Mouse (Mus musculus) intestine, postnatal 0 days (tissue): ENCODE measurements at regions not wholly inside any gene's neighbourhood (a gene's known extent, or its start where the extent isn't known, plus 50 kb on each side); places are given as distances from the start of the nearest gene placed in this dataset.

Experiments
- ATAC-seq: fragments of 200-750 bp; cut with Nextera tagmentation; 2 replicates; pipeline ENCODE4 v1.8.0; 2017; ENCODE audit warnings: mild to moderate bottlenecking, moderate TSS enrichment, moderate library complexity
- H3K27ac ChIP-seq: fragments of 300-500 bp; sonication (generic); 2 replicates; pipeline ENCODE4 v1.5.1; 2014; ENCODE audit warnings: mild to moderate bottlenecking, low read depth, low read length, moderate library complexity
- H3K27me3 ChIP-seq: fragments of 300-500 bp; sonication (generic); replicated peaks from 2 replicates; pipeline ENCODE4 v1.6.1; 2014; ENCODE audit warnings: low read length, mixed read lengths; ENCODE audit not compliant: control insufficient read depth, insufficient read depth
- H3K36me3 ChIP-seq: fragments of 300-500 bp; sonication (generic); 2 replicates; pipeline ENCODE4 v1.6.1; 2014; ENCODE audit warnings: mild to moderate bottlenecking, moderate library complexity; ENCODE audit not compliant: control insufficient read depth, insufficient read depth
- H3K4me1 ChIP-seq: fragments of 300-500 bp; sonication (generic); replicated peaks from 2 replicates; pipeline ENCODE4 v1.6.1; 2014; ENCODE audit warnings: antibody characterized with exemption, low read length, mixed read lengths; ENCODE audit not compliant: control insufficient read depth, insufficient read depth
- H3K4me2 ChIP-seq: fragments of 300-500 bp; sonication (generic); replicated peaks from 2 replicates; pipeline ENCODE4 v1.6.1; 2014; ENCODE audit warnings: low read depth, mild to moderate bottlenecking, moderate library complexity
- H3K4me3 ChIP-seq: fragments of 300-500 bp; sonication (generic); 2 replicates; pipeline ENCODE4 v1.5.1; 2014; ENCODE audit warnings: low read depth, low read length
- H3K9ac ChIP-seq: fragments of 300-500 bp; sonication (generic); 2 replicates; pipeline ENCODE4 v1.6.1; 2014; ENCODE audit warnings: mild to moderate bottlenecking, low read depth, low read length
- H3K9me3 ChIP-seq: fragments of 300-500 bp; sonication (generic); 2 replicates; pipeline ENCODE4 v1.6.1; 2016; ENCODE audit warnings: mixed run types; ENCODE audit not compliant: control insufficient read depth
- CTCF ChIP-seq: sonication (generic); IDR thresholded peaks from 2 replicates; pipeline ENCODE4 v1.5.1; 2016; ENCODE audit warnings: low read depth, mild to moderate bottlenecking, control low read depth, antibody characterized with exemption, moderate library complexity
- WGBS: fragments of 180-500 bp; shearing (Covaris S2); extraction: QIAGEN DNeasy Blood & Tissue Kit; methylation state at CpG from one replicate; pipeline ENCODE4 v1.1.7; 2014; 5-methylcytosine and 5-hydroxymethylcytosine counted together

- no peak overlapping the region for H3K4me2 ChIP-seq
- WGBS, result 69% methylated on average over 6 of the region's 6 CpGs
- no peaks in the 10 kb centered on the region for H3K9me3 ChIP-seq
- no peak overlapping the region for H3K9ac ChIP-seq
- no peak for TF ChIP-seq CTCF
- no peaks in the 10 kb centered on the region for H3K4me1 ChIP-seq
- no peak overlapping the region for H3K27ac ChIP-seq
- no peak for ATAC-seq
- no peaks in the 10 kb centered on the region for H3K27me3 ChIP-seq
- H3K4me3 ChIP-seq, result no peak overlapping the region
- H3K36me3 ChIP-seq, result no peaks in the 10 kb centered on the region
Observed at GRCm38 (mm10) chr12:25161939-25162338, 65.0 kb upstream of the Id2 start.

GRCm38 (mm10) chr12:25160990-25161843, 64.3 kb upstream of the Id2 start:
- H3K27ac ChIP-seq, result no peak overlapping the region
- no peaks in the 10 kb centered on the region for H3K27me3 ChIP-seq
- H3K36me3 ChIP-seq, result no peaks in the 10 kb centered on the region
- no peaks in the 10 kb centered on the region for H3K4me1 ChIP-seq
- no peak overlapping the region for H3K4me3 ChIP-seq
- ATAC-seq, result no peak
- no peak overlapping the region for H3K9ac ChIP-seq
- no peak overlapping the region for H3K4me2 ChIP-seq
- peak; percentile 64 for TF ChIP-seq CTCF
- 66% methylated on average over 15 of the region's 15 CpGs for WGBS
- no peaks in the 10 kb centered on the region for H3K9me3 ChIP-seq

- no peak for ATAC-seq
- Histone ChIP-seq H3K4me1 (no peaks in the 10 kb centered on the region), H3K4me3 (no peak overlapping the region), H3K36me3 (no peaks in the 10 kb centered on the region), H3K27ac (no peak overlapping the region), H3K9me3 (no peaks in the 10 kb centered on the region), H3K27me3 (no peaks in the 10 kb centered on the region), H3K9ac (no peak overlapping the region), H3K4me2 (no peak overlapping the region)
- 79% methylated on average over 6 of the region's 6 CpGs for WGBS
- no peak for TF ChIP-seq CTCF
Observed at GRCm38 (mm10) chr12:25159091-25159490, 62.2 kb upstream of the Id2 start.

GRCm38 (mm10) chr12:25157238-25157637, 60.3 kb upstream of the Id2 start:
- no peak for ATAC-seq
- no peaks in the 10 kb centered on the region for H3K27me3 ChIP-seq
- H3K4me1 ChIP-seq, result no peaks in the 10 kb centered on the region
- no peak for TF ChIP-seq CTCF
- WGBS, result 82% methylated on average over 5 of the region's 5 CpGs
- no peak overlapping the region for H3K27ac ChIP-seq
- no peak overlapping the region for H3K4me3 ChIP-seq
- H3K4me2 ChIP-seq, result no peak overlapping the region
- no peaks in the 10 kb centered on the region for H3K36me3 ChIP-seq
- H3K9me3 ChIP-seq, result no peaks in the 10 kb centered on the region
- no peak overlapping the region for H3K9ac ChIP-seq

GRCm38 (mm10) chr12:25155396-25155795, 58.5 kb upstream of the Id2 start:
- no peaks in the 10 kb centered on the region for H3K9me3 ChIP-seq
- WGBS, result 52% methylated on average over 9 of the region's 9 CpGs
- H3K27ac ChIP-seq, result no peak overlapping the region
- H3K4me2 ChIP-seq, result no peak overlapping the region
- no peaks in the 10 kb centered on the region for H3K36me3 ChIP-seq
- no peak for ATAC-seq
- no peak for TF ChIP-seq CTCF
- no peak overlapping the region for H3K4me3 ChIP-seq
- H3K4me1 ChIP-seq, result no peaks in the 10 kb centered on the region
- no peaks in the 10 kb centered on the region for H3K27me3 ChIP-seq
- H3K9ac ChIP-seq, result no peak overlapping the region

GRCm38 (mm10) chr12:25148099-25148498, 51.2 kb upstream of the Id2 start:
- H3K4me2 ChIP-seq, result no peak overlapping the region
- no peak overlapping the region for H3K4me3 ChIP-seq
- no peak for ATAC-seq
- no peaks in the 10 kb centered on the region for H3K36me3 ChIP-seq
- no peaks in the 10 kb centered on the region for H3K27me3 ChIP-seq
- no peaks in the 10 kb centered on the region for H3K9me3 ChIP-seq
- 84% methylated on average over 6 of the region's 6 CpGs for WGBS
- TF ChIP-seq CTCF, result peak; percentile 16; the same call in 1 of the 2 replicates
- no peak overlapping the region for H3K27ac ChIP-seq
- H3K9ac ChIP-seq, result no peak overlapping the region
- H3K4me1 ChIP-seq, result no peaks in the 10 kb centered on the region; the same call in 1 of the 2 replicates
